Comparison of ENCODE assay signal across 27 mouse cellular contexts in genomic region chr6:146525500-146525899, GRCm38 (mm10).
"Had no signal": no experiment of that assay in that cellular context is flagged by ENCODE, and none has a peak within 500 bp of the region (broad histone marks: within the 10 kb centered on the region; RNA-seq: fewer than 3 reads in every experiment).

No protein-coding gene starts in this region.

- H3K4me3 ChIP-seq: heart, adult 2 months; heart, embryonic 13.5 days; heart, embryonic 15.5 days; hindbrain, embryonic 10.5 days; hindbrain, embryonic 12.5 days; intestine, embryonic 15.5 days; layer of hippocampus, adult 2 months; left cerebral cortex, adult 2 months; limb, embryonic 13.5 days; limb, embryonic 15.5 days; liver, embryonic 12.5 days had no signal

- DNase-seq: gastrocnemius, postnatal 14 days; gastrocnemius, postnatal 36 days; heart, adult 11 months; heart, adult 2 months; heart, postnatal 14 days; heart, postnatal 4 days; kidney, adult 18-20 months; kidney, adult 8-10 months; kidney, postnatal 10 days; kidney, postnatal 25 days; kidney, postnatal 4 days; left cerebral cortex, postnatal 4 days had no signal

- H3K36me3 ChIP-seq: heart, embryonic 13.5 days; heart, embryonic 15.5 days; hindbrain, embryonic 10.5 days; hindbrain, embryonic 12.5 days; intestine, embryonic 15.5 days; limb, embryonic 13.5 days; limb, embryonic 15.5 days; liver, embryonic 12.5 days had no signal

- H3K27ac ChIP-seq: heart, adult 2 months; heart, embryonic 13.5 days; heart, embryonic 15.5 days; hindbrain, embryonic 10.5 days; hindbrain, embryonic 12.5 days; hindbrain, embryonic 14.5 days; intestine, embryonic 15.5 days; layer of hippocampus, adult 2 months; left cerebral cortex, adult 2 months; limb, embryonic 13.5 days; limb, embryonic 15.5 days; liver, embryonic 12.5 days had no signal

- H3K4me2 ChIP-seq: heart, embryonic 11.5 days; heart, embryonic 13.5 days; heart, embryonic 15.5 days; hindbrain, embryonic 12.5 days; hindbrain, embryonic 14.5 days; intestine, embryonic 15.5 days; limb, embryonic 13.5 days; limb, embryonic 15.5 days; liver, embryonic 12.5 days had no signal

- H3K9me3 ChIP-seq: heart, embryonic 15.5 days; hindbrain, embryonic 12.5 days; intestine, embryonic 15.5 days; limb, embryonic 15.5 days; liver, embryonic 12.5 days had no signal

- H3K27me3 ChIP-seq: heart, embryonic 13.5 days; heart, embryonic 15.5 days; hindbrain, embryonic 12.5 days; intestine, embryonic 15.5 days; limb, embryonic 13.5 days; limb, embryonic 15.5 days had no signal

- H3K4me1 ChIP-seq: heart, embryonic 15.5 days; hindbrain, embryonic 10.5 days; hindbrain, embryonic 12.5 days; limb, embryonic 13.5 days; limb, embryonic 15.5 days; liver, embryonic 12.5 days had no signal

- ATAC-seq: hindbrain, embryonic 16.5 days; inflammation-experienced regulatory T-cells, adult 6 months; intestine, embryonic 15.5 days; intestine, postnatal 0 days; liver, embryonic 12.5 days had no signal

- H3K9ac ChIP-seq: heart, embryonic 13.5 days; heart, embryonic 15.5 days; hindbrain, embryonic 12.5 days; hindbrain, embryonic 14.5 days; intestine, embryonic 15.5 days; limb, embryonic 13.5 days; limb, embryonic 15.5 days; liver, embryonic 12.5 days had no signal
